In genomic region chr11:68883843-68884242, GRCm38 (mm10) we compare ENCODE assay signal across 28 mouse cellular contexts. TPM values are rescaled to one million over a fixed set of nuclear protein-coding genes. Genes with fewer than 3 reads are reported as not detected.
DNase-seq lines count a peak whose midpoint lies in the region; ATAC-seq and TF ChIP-seq lines count a peak whose summit lies in the region.
"Had no signal": no experiment of that assay in that cellular context is flagged by ENCODE, and none has a peak within 500 bp of the region (broad histone marks: within the 10 kb centered on the region; RNA-seq: fewer than 3 reads in every experiment).

No protein-coding gene starts in this region.

- TF ChIP-seq POLR2A in CH12.LX (IDR thresholded peaks at IDR 0.05; ENCODE audit: low read depth, low read length): no peak

- no peak for TF ChIP-seq EP300 in CH12.LX (IDR thresholded peaks at IDR 0.05; ENCODE audit: low read length)

- H3K9ac ChIP-seq in liver, embryonic 11.5 days (ENCODE audit: low read depth, low read length): peak overlapping the region; percentile 43; the same call in 1 of the 2 replicates
- no peak overlapping the region for H3K9ac ChIP-seq in CH12.LX (ENCODE audit: insufficient read depth, low read depth)
- H3K9ac ChIP-seq in liver, embryonic 13.5 days: peak overlapping the region; percentile 62
- H3K9ac ChIP-seq in liver, embryonic 15.5 days: peak overlapping the region; percentile 44
- H3K9ac ChIP-seq: embryonic facial prominence, embryonic 12.5 days; forebrain, embryonic 13.5 days; forebrain, embryonic 15.5 days; forebrain, postnatal 0 days had no signal

- 75% methylated on average over 2 of the region's 2 CpGs for WGBS in liver, embryonic 11.5 days
- 44% methylated on average over 2 of the region's 2 CpGs for WGBS in liver, embryonic 13.5 days (ENCODE audit: insufficient replicate concordance)
- WGBS in liver, embryonic 15.5 days (ENCODE audit: insufficient replicate concordance): 49% methylated on average over 2 of the region's 2 CpGs

- no peaks in the 10 kb centered on the region for H3K27me3 ChIP-seq in liver, embryonic 11.5 days (replicated peaks; ENCODE audit: control insufficient read depth, insufficient read depth, low read length)
- H3K27me3 ChIP-seq in CH12.LX (replicated peaks): no peaks in the 10 kb centered on the region
- H3K27me3 ChIP-seq in liver, embryonic 13.5 days: no peaks in the 10 kb centered on the region
- H3K27me3 ChIP-seq in liver, embryonic 15.5 days: no peaks in the 10 kb centered on the region
- H3K27me3 ChIP-seq: embryonic facial prominence, embryonic 12.5 days; forebrain, embryonic 13.5 days; forebrain, embryonic 15.5 days had no signal

- peaks cover 12% of the 10 kb centered on the region for H3K4me1 ChIP-seq in liver, embryonic 11.5 days (replicated peaks; ENCODE audit: control insufficient read depth, insufficient read depth, low read length)
- H3K4me1 ChIP-seq in CH12.LX (ENCODE audit: control insufficient read depth in 1 of 2, insufficient read depth in 2 of 2): peaks cover 0 to 5% of the 10 kb centered on the region in 2 experiments; a peak in 1 of 4 replicates
- H3K4me1 ChIP-seq in liver, embryonic 13.5 days (replicated peaks): peaks cover 32% of the 10 kb centered on the region
- peaks cover 30% of the 10 kb centered on the region for H3K4me1 ChIP-seq in liver, embryonic 15.5 days (replicated peaks)
- H3K4me1 ChIP-seq: embryonic facial prominence, embryonic 12.5 days; forebrain, embryonic 13.5 days; forebrain, embryonic 15.5 days had no signal

- no peak for TF ChIP-seq CTCF in CH12.LX (conservative IDR thresholded peaks at IDR 0.05 in 1 of 2, IDR thresholded peaks at IDR 0.05 in 1 of 2; ENCODE audit: low read depth in 2 of 2, low read length in 2 of 2)
- no peak for TF ChIP-seq CTCF in gastrocnemius, adult 2 months (IDR thresholded peaks at IDR 0.05)

- TF ChIP-seq RAD21 in CH12.LX (IDR thresholded peaks at IDR 0.05; ENCODE audit: low read depth, low read length): no peak

- no peaks in the 10 kb centered on the region for H3K79me2 ChIP-seq in CH12.LX (replicated peaks; ENCODE audit: control insufficient read depth, extremely low read depth, insufficient read depth, poor library complexity, severe bottlenecking)

- in situ Hi-C loops in CH12.LX (cut with MboI; ENCODE audit: low pct_ligation_motif_present, low pct_unique_long_range_greater_than_20kb, low sequenced_read_pairs): no loop called here

- no peak for DNase-seq in liver, embryonic 11.5 days (ENCODE audit: low spot score)
- no peak for DNase-seq in liver
- DNase-seq in CH12.LX (ENCODE audit: extremely low read depth): no peak
- DNase-seq in liver, embryonic 13.5 days: no peak
- DNase-seq in cerebellum, adult 18-20 months: no peak
- DNase-seq in gastrocnemius, adult 2 months: no peak
- no peak for DNase-seq in lung, postnatal 25 days (ENCODE audit: low spot score)
- DNase-seq: adrenal gland, adult 8-10 months; adrenal gland, postnatal 25 days; B cell, adult 2 months; cerebellum, adult 11 months; cerebellum, adult 2 months; cerebellum, adult 9-10 months; cerebellum, postnatal 10 days; cerebellum, postnatal 25 days; forebrain, postnatal 0 days had no signal

- intact Hi-C loops in gastrocnemius, adult 2 months (cut with DNase I): no loop called here

- no peak for ATAC-seq in liver, embryonic 11.5 days (replicated peaks; ENCODE audit: low FRiP score)
- ATAC-seq in liver, embryonic 13.5 days (ENCODE audit: low read depth): no peak
- ATAC-seq in liver, embryonic 15.5 days (ENCODE audit: insufficient read depth): no peak
- ATAC-seq: activated CD4-positive, CD25-positive, alpha-beta regulatory T cell, adult 4 months; CD4-positive, CD25-positive, alpha-beta regulatory T cell, adult 4 months; forebrain, embryonic 13.5 days; forebrain, embryonic 15.5 days; forebrain, postnatal 0 days; Patski had no signal

- peak overlapping the region; percentile 54; the same call in 1 of the 2 replicates for H3K4me2 ChIP-seq in liver, embryonic 11.5 days
- H3K4me2 ChIP-seq in CH12.LX (ENCODE audit: insufficient read depth, low read depth, poor library complexity, severe bottlenecking): no peak overlapping the region
- peak overlapping the region; percentile 55 for H3K4me2 ChIP-seq in liver, embryonic 13.5 days
- peak overlapping the region; percentile 61 for H3K4me2 ChIP-seq in liver, embryonic 15.5 days
- H3K4me2 ChIP-seq: embryonic facial prominence, embryonic 12.5 days; forebrain, embryonic 13.5 days; forebrain, embryonic 15.5 days had no signal

- H3K9me3 ChIP-seq in liver, embryonic 11.5 days (ENCODE audit: control insufficient read depth, low read length): no peaks in the 10 kb centered on the region
- no peaks in the 10 kb centered on the region for H3K9me3 ChIP-seq in CH12.LX (replicated peaks; ENCODE audit: low read length)
- H3K9me3 ChIP-seq in liver, embryonic 13.5 days (replicated peaks): no peaks in the 10 kb centered on the region
- no peaks in the 10 kb centered on the region for H3K9me3 ChIP-seq in liver, embryonic 15.5 days (replicated peaks)
- H3K9me3 ChIP-seq: embryonic facial prominence, embryonic 10.5 days; embryonic facial prominence, embryonic 12.5 days; forebrain, embryonic 13.5 days; forebrain, embryonic 15.5 days had no signal

- H3K27ac ChIP-seq in liver, embryonic 11.5 days (ENCODE audit: low read depth, low read length): no peak overlapping the region
- no peak overlapping the region for H3K27ac ChIP-seq in CH12.LX (ENCODE audit: insufficient read depth, low read depth)
- peak overlapping the region; percentile 62; the same call in 1 of the 2 replicates for H3K27ac ChIP-seq in liver, embryonic 13.5 days
- H3K27ac ChIP-seq in liver, embryonic 15.5 days (replicated peaks): peak overlapping the region; percentile 75
- H3K27ac ChIP-seq in gastrocnemius, adult 2 months: no peak overlapping the region
- H3K27ac ChIP-seq: embryonic facial prominence, embryonic 10.5 days; embryonic facial prominence, embryonic 12.5 days; forebrain, embryonic 13.5 days; forebrain, embryonic 15.5 days had no signal

- no peak overlapping the region for H3K4me3 ChIP-seq in liver, embryonic 11.5 days (ENCODE audit: low read depth, low read length)
- H3K4me3 ChIP-seq in CH12.LX (replicated peaks in 1 of 3; ENCODE audit: low read depth in 2 of 3, low read length in 2 of 3, poor library complexity in 1 of 3): no peak overlapping the region
- peak overlapping the region; percentile 21 for H3K4me3 ChIP-seq in liver, embryonic 13.5 days (replicated peaks)
- no peak overlapping the region for H3K4me3 ChIP-seq in liver, embryonic 15.5 days (replicated peaks)
- H3K4me3 ChIP-seq in gastrocnemius, adult 2 months: no peak overlapping the region
- H3K4me3 ChIP-seq: embryonic facial prominence, embryonic 10.5 days; embryonic facial prominence, embryonic 12.5 days; forebrain, embryonic 13.5 days; forebrain, embryonic 15.5 days had no signal

- no peaks in the 10 kb centered on the region for H3K36me3 ChIP-seq in liver, embryonic 11.5 days (ENCODE audit: control insufficient read depth, insufficient read depth, low read length)
- no peaks in the 10 kb centered on the region for H3K36me3 ChIP-seq in CH12.LX (replicated peaks in 1 of 2; ENCODE audit: control insufficient read depth in 1 of 2, insufficient read depth in 1 of 2, low read length in 1 of 2)
- no peaks in the 10 kb centered on the region for H3K36me3 ChIP-seq in liver, embryonic 13.5 days
- no peaks in the 10 kb centered on the region for H3K36me3 ChIP-seq in liver, embryonic 15.5 days (replicated peaks)
- H3K36me3 ChIP-seq: embryonic facial prominence, embryonic 10.5 days; embryonic facial prominence, embryonic 12.5 days; forebrain, embryonic 15.5 days had no signal

- dilution Hi-C loops in CH12.LX (cut with MboI; ENCODE audit: extremely low pct_ligation_motif_present, extremely low pct_unique_long_range_greater_than_20kb, low sequenced_read_pairs): no loop called here

TF ChIP-seq in CH12.LX, 34 proteins besides CTCF, POLR2A, EP300 and RAD21 (continues in another document):
- TF ChIP-seq ZNF384 (IDR thresholded peaks at IDR 0.05; ENCODE audit: low read depth, low read length): peak; percentile 55; the same call in 1 of the 2 replicates
- no peak for TF ChIP-seq NRF1 (IDR thresholded peaks at IDR 0.05; ENCODE audit: low read depth, low read length)
- no peak for TF ChIP-seq UBTF (IDR thresholded peaks at IDR 0.05; ENCODE audit: low read depth, low read length)
- TF ChIP-seq SIN3A (IDR thresholded peaks at IDR 0.05; ENCODE audit: low read length): no peak

RNA-seq across cellular contexts. Expression of gene Rnf222, which starts 4.5 kb away (rescaled TPM):
- 0.10 and 0.16 TPM in 2 replicates for polyA plus RNA-seq in liver, embryonic 11.5 days (2014; fragmentation: Nextera tagmentation; extraction: Ambion mirVana)
- total RNA-seq in CH12.LX (2012; rRNA removed): not detected in 2 replicates
- not detected in 2 replicates for total RNA-seq in CH12.LX (2014; rRNA removed)
- polyA plus RNA-seq in CH12.LX (2012; ENCODE audit: insufficient read length, low read depth): not detected in 2 replicates
- polyA plus RNA-seq in liver, embryonic 13.5 days (2015; fragmentation: Nextera tagmentation; extraction: Ambion mirVana): 0.08 and 0.09 TPM in 2 replicates
- polyA plus RNA-seq in liver, embryonic 15.5 days (2015; fragmentation: Nextera tagmentation; extraction: Ambion mirVana): 0.13 TPM in 2 replicates
- total RNA-seq in gastrocnemius, adult 2 months (2021): not detected
- total RNA-seq: adrenal gland, adult 18-20 months had no signal
- polyA plus RNA-seq: activated CD4-positive, CD25-positive, alpha-beta regulatory T cell, adult 4 months; CD4-positive, CD25-positive, alpha-beta regulatory T cell, adult 4 months; embryonic facial prominence, embryonic 10.5 days; forebrain, embryonic 11.5 days; forebrain, embryonic 15.5 days; forebrain, postnatal 0 days; Patski had no signal

RNA-seq across cellular contexts. Expression of gene Ndel1, which starts 12.2 kb away (rescaled TPM):
- 47.8 and 53.9 TPM in 2 replicates for polyA plus RNA-seq in liver, embryonic 11.5 days (2014; fragmentation: Nextera tagmentation; extraction: Ambion mirVana)
- 30.3 and 31.1 TPM in 2 replicates for total RNA-seq in CH12.LX (2012; rRNA removed)
- total RNA-seq in CH12.LX (2014; rRNA removed): 46.9 and 47.0 TPM in 2 replicates
- polyA plus RNA-seq in CH12.LX (2012; ENCODE audit: insufficient read length, low read depth): 35.2 and 54.4 TPM in 2 replicates
- 35.5 and 40.0 TPM in 2 replicates for polyA plus RNA-seq in liver, embryonic 13.5 days (2015; fragmentation: Nextera tagmentation; extraction: Ambion mirVana)
- polyA plus RNA-seq in liver, embryonic 15.5 days (2015; fragmentation: Nextera tagmentation; extraction: Ambion mirVana): 37.6 and 41.7 TPM in 2 replicates
- total RNA-seq in gastrocnemius, adult 2 months (2021): 10 to 100 TPM; 82.3 to 82.4 TPM

RNA-seq across cellular contexts. Expression of gene Rpl26, which starts 17.5 kb away (rescaled TPM):
- 1,252 and 1,388 TPM in 2 replicates for polyA plus RNA-seq in liver, embryonic 11.5 days (2014; fragmentation: Nextera tagmentation; extraction: Ambion mirVana)
- total RNA-seq in CH12.LX (2012; rRNA removed): 6,137 and 6,551 TPM in 2 replicates
- total RNA-seq in CH12.LX (2014; rRNA removed): 6,202 and 6,508 TPM in 2 replicates
- 3,408 and 4,622 TPM in 2 replicates for polyA plus RNA-seq in CH12.LX (2012; ENCODE audit: insufficient read length, low read depth)
- 881 and 895 TPM in 2 replicates for polyA plus RNA-seq in liver, embryonic 13.5 days (2015; fragmentation: Nextera tagmentation; extraction: Ambion mirVana)
- polyA plus RNA-seq in liver, embryonic 15.5 days (2015; fragmentation: Nextera tagmentation; extraction: Ambion mirVana): 434 and 517 TPM in 2 replicates
- 100 to 1,000 TPM; 606 to 729 TPM for total RNA-seq in gastrocnemius, adult 2 months (2021)

RNA-seq across cellular contexts. Expression of gene Odf4, which starts 43.0 kb away (rescaled TPM):
- polyA plus RNA-seq in liver, embryonic 11.5 days (2014; fragmentation: Nextera tagmentation; extraction: Ambion mirVana): not detected in 2 replicates
- not detected in 2 replicates for total RNA-seq in CH12.LX (2012; rRNA removed)
- not detected in 2 replicates for total RNA-seq in CH12.LX (2014; rRNA removed)
- not detected in 2 replicates for polyA plus RNA-seq in CH12.LX (2012; ENCODE audit: insufficient read length, low read depth)
- not detected in 2 replicates for polyA plus RNA-seq in liver, embryonic 13.5 days (2015; fragmentation: Nextera tagmentation; extraction: Ambion mirVana)
- polyA plus RNA-seq in liver, embryonic 15.5 days (2015; fragmentation: Nextera tagmentation; extraction: Ambion mirVana): not detected in 2 replicates
- not detected for total RNA-seq in gastrocnemius, adult 2 months (2021)
- total RNA-seq: ES-E14 had no signal
- polyA plus RNA-seq: activated CD4-positive, CD25-positive, alpha-beta regulatory T cell, adult 4 months; CD4-positive, CD25-positive, alpha-beta regulatory T cell, adult 4 months; embryonic facial prominence, embryonic 10.5 days; embryonic facial prominence, embryonic 12.5 days; embryonic facial prominence, embryonic 14.5 days; forebrain, embryonic 11.5 days; Patski had no signal

Comparison
In these comparisons a context has a peak if more than half of its experiments do, and no peak if none do; other contexts are left out.
1. H3K27ac ChIP-seq: peak in liver, embryonic 13.5 days (single experiment) and liver, embryonic 15.5 days (single experiment); none in liver, embryonic 11.5 days (single experiment), CH12.LX (single experiment) and gastrocnemius, adult 2 months (single experiment).